Mouse (Mus musculus) liver, embryonic 14.5 days (tissue): ENCODE results near the gene Tspear.

Experiments
- CTCF ChIP-seq: IDR thresholded peaks from 2 replicates; pipeline ENCODE4 v1.5.1; 2016; ENCODE audit warnings: antibody characterized with exemption, low read depth, control low read depth
- EP300 ChIP-seq: IDR thresholded peaks from 2 replicates; pipeline ENCODE4 v1.6.1; 2016; ENCODE audit warnings: antibody characterized with exemption, low read depth

DNA sequence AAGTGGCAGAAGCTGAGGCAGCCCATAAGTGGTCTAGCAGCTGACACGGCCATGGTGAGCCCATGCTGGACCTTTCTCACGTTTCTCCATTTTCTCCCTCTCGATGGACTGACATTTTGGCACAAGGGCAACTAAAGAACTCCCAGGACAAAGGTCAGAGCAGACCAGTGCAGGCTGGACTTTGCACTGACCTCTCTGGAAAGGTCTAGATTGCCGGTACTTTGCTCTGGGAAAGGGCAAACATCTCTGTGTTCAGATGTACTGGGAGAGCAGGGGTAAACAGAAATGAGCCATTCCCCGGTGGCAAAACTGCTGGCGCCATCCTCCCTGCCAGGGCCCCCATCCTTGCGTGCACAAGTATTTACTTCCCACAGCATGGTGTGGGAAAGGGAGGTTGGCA lies 213.8 kb downstream of the Tspear start:
- TF ChIP-seq CTCF, result no peak
- no peak for TF ChIP-seq EP300
